Mouse (Mus musculus) frontal cortex, adult 2 months (tissue): ENCODE measurements around the gene Epn1. TPM values are rescaled to one million over a fixed set of nuclear protein-coding genes. Genes with fewer than 3 reads are reported as not detected.
A peak's percentile ranks its signal among the peaks of the same experiment; 100 is the strongest.

ENCODE experiments used
- DNase-seq, 2 experiments: peaks; one replicate each; pipeline ENCODE4 v3.0.0; 2022; ENCODE audit warnings: low spot score in 1 of 2; ENCODE audit errors: extremely low spot score in 1 of 2
- polyA plus RNA-seq: library from polyadenylated mRNA; depleted of rRNA; stranded (reverse); fragments of >200 nt; gene quantifications from 2 replicates; pipeline ENCODE4 v1.2.3, GENCODE M21; 2012; rRNA removed

The Epn1 gene
- polyA plus RNA-seq = 387 and 425 TPM in 2 replicates

- DNase-seq = peak; percentile 93 to 98
Measured at GRCm38 (mm10) chr7:5080010-5080751, at the start of gene Epn1. Gene Epn1, plus strand, starts transcription at chr7:5080235.

GRCm38 (mm10) chr7:5030554-5031275 lies 49.3 kb upstream of the Epn1 start:
- no peak for DNase-seq

GRCm38 (mm10) chr7:5031496-5031895 lies 48.5 kb upstream of the Epn1 start:
- DNase-seq = no peak

GRCm38 (mm10) chr7:5033818-5034217 lies 46.2 kb upstream of the Epn1 start, which contains the start of gene 4632433K11Rik:
Gene 4632433K11Rik, plus strand, starts transcription at chr7:5034118.
- no peak for DNase-seq

- no peak for DNase-seq
Measured at GRCm38 (mm10) chr7:5035628-5036027, 44.4 kb upstream of the Epn1 start.

GRCm38 (mm10) chr7:5036136-5036535 lies 43.9 kb upstream of the Epn1 start:
- DNase-seq = no peak

GRCm38 (mm10) chr7:5037026-5037425 lies 43.0 kb upstream of the Epn1 start:
- DNase-seq = no peak

GRCm38 (mm10) chr7:5037467-5037866 lies 42.6 kb upstream of the Epn1 start:
- no peak for DNase-seq

- peak; percentile 81 to 90 for DNase-seq
Measured at GRCm38 (mm10) chr7:5038109-5038732, 41.8 kb upstream of the Epn1 start, which contains the start of gene Zfp784. Gene Zfp784, minus strand, starts transcription at chr7:5038446.

GRCm38 (mm10) chr7:5038940-5039339 lies 41.1 kb upstream of the Epn1 start:
- DNase-seq = no peak

- no peak for DNase-seq
Measured at GRCm38 (mm10) chr7:5044981-5045380, 35.1 kb upstream of the Epn1 start.

GRCm38 (mm10) chr7:5046112-5046511 lies 33.9 kb upstream of the Epn1 start:
- no peak for DNase-seq

GRCm38 (mm10) chr7:5047313-5047712 lies 32.7 kb upstream of the Epn1 start:
- DNase-seq = peak in 1 of 2 experiments; percentile 54

- DNase-seq = peak in 1 of 2 experiments; percentile 72
Measured at GRCm38 (mm10) chr7:5051193-5052192, 28.5 kb upstream of the Epn1 start, which contains the start of gene Zfp580. Gene Zfp580, plus strand, starts transcription at chr7:5051538.

- DNase-seq = no peak
Measured at GRCm38 (mm10) chr7:5052438-5052837, 27.6 kb upstream of the Epn1 start.

GRCm38 (mm10) chr7:5052931-5053343 lies 27.1 kb upstream of the Epn1 start:
- no peak for DNase-seq

- DNase-seq = peak in 1 of 2 experiments; percentile 70
Measured at GRCm38 (mm10) chr7:5053456-5054179, 26.4 kb upstream of the Epn1 start.

GRCm38 (mm10) chr7:5056651-5057263 lies 23.3 kb upstream of the Epn1 start:
- DNase-seq = peak in 1 of 2 experiments; percentile 67

- no peak for DNase-seq
Measured at GRCm38 (mm10) chr7:5057381-5057780, 22.7 kb upstream of the Epn1 start.
